Mouse (Mus musculus): ENCODE measurements around the gene Il1rapl1.

- TF ChIP-seq POLR2A (IDR thresholded peaks at IDR 0.05; ENCODE audit: low read depth, low read length): no peak
- no peak for TF ChIP-seq CTCF (IDR thresholded peaks at IDR 0.05; ENCODE audit: extremely low read depth, insufficient read length, insufficient replicate concordance, low read depth, low read length)
Observed at GRCm38 (mm10) chrX:88109733-88110132, 5.7 kb downstream of the Il1rapl1 start.

All from small intestine, adult 2 months (tissue).